Mouse (Mus musculus): ENCODE results near the gene Myo18b.

The Myo18b gene

DNA sequence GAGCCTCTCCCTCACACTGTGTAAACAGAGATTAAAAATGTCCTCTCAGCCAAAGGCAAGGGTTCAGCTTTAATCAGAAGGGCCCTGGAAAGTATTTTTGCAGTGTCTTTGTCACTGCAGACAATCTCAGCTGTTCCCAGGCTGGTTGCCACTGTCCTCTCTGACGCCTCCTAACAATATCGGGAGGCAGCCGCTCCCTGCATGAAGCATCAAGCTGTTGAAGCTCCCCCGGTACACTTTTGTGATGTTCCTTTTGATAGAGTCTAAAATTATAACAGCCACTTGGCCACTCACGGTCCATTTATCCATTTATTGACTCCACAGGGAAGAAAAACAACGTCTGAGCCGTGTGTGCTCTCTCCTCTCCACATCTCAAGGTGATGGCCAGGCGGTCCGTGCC is 153.0 kb downstream of the Myo18b start:
- DNase-seq = no peak

DNA sequence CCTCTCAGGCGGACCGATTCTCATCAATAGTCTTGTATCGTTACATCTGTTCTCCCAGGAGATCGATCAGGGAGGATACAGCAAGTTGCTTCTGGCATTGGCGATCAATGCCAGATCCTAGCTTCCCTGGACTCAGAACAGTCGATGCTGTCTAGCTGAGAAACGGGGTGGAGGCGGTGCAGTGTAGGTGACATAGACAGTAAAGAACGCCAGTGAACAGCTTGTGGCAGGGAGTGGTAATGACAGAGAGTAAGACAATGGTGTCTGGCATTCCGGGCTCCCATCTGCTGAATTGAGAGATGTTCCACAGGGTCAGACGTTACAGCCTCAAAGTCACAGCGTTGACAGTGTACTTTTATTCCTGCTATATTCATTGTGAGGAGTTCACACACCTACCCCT is 155.5 kb downstream of the Myo18b start:
- DNase-seq = no peak

DNA sequence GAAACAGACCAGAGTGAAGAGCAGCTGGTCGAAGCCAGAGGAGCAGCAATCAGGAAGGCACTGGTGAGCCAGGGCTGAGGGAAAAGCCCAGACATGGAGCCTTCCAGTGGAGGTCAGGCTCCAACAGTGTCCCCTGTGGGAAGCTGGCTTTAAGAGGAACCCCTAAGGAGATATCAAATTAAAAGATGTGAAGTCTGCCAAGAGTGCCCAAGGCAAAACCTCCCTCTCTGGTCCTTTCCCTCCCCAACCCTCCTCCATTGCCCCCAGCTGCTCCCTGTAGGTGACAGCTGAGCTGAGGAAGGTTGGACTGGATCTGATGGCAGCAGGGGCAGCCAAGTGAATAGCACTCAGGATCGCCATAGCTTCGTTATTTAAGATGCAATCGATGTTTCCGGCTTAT is 161.1 kb downstream of the Myo18b start:
- DNase-seq = no peak

DNA sequence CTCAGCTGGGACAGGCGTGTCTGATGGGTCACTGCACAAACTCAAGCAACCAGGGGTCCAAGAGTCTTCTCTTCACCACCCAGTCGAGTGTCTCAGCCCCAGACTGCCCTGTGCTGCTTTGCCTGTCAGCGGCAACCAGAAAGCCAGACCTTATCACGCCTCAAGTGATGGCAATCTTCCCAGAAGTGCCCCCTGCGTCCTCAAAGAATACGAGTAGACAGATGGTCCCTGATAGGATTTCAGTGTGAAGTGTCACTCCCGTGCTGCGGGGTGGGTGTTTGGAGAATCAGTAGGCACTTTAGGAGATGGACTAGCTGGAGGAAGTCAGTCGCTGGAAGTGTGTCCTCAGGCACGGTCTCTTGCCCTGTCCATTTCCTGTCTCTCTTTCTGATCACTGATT is 165.6 kb downstream of the Myo18b start:
- no peak for DNase-seq

DNA sequence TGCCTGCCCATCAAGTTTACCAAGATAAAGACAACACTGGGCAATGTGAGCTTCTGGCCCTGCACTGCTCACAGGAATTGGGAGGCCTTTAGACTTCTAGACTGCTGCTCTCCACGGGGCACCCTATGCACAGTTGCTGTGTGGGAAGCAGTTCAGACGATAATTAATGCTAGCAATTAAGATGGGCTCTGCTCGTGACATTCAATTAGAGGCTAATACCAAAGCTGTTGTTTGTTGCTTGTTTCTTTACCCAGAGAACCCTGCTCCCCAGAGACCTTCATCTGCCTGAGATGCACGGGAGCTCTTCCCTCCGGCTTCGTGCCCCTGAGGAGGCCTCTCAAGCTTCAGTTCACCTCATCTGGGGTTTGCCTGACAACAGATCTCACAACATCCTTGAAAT is 167.7 kb downstream of the Myo18b start:
- no peak for DNase-seq

DNA sequence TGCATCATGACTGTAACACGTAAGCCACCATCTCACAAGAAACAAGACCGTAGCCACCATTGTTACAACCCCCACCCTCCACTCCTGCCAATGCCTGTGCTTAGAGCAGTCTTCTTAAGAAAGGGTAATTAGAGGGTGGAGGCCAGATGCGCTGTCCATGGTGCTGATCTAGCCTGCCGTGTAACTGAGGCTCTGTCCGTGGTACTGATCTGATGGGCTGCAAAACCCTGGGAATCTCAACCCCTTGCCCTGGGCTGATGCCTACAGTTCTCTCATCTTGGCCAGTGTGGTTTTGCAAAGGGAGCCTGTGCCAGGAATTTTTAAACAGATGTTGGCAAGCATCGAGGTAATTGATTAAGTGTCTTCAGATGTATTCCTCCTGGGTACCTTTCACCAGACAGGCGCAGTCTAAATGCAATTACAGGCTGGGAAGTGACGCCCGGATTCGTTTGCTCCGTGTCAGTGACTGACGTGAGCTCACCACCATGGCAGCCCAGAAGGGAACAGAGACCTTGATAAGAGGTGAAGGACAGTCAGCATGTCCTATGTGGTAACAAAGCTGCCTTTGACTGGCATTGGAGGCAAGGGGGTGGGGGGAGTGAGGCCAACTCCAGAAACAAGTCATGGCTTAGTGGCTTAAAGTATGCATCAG is 177.4 kb downstream of the Myo18b start:
- peak; percentile 25 to 68 for DNase-seq

DNA sequence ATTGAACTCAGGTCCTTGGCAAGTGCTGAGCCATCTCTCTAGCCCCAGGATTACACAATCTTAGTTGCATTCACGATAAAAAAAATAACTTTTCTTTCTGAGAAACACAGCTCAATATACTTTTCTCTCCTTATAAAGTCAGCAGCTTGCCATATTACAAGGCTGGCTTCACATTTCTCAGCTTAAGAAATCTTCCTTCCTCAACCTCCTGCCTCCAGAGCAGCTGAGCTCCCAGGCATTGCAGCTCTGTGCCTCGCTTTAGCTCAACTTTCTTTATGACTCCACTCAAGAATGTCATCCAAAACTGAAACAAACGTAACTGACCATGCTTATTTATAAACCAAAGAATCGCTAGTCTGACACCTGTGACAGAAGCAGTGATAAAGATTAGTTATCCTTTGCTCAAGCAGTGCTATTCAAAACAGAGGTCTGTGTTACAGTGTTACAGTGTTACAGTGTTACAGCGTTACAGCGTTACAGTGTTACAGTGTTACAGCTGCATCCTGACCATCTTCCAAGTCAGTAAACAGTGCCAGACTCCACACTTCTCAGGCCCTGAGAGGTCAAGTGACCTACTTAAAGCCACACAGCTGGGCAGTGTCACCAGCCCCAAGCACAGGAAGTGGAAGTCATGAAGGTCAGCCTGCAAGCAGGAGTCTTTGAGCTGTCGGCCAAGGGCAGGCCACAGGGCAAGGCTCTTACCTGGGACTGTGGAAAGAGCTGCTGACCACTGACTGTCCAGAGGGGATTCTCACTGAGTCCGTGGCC is 181.3 kb downstream of the Myo18b start:
- no peak for DNase-seq

DNA sequence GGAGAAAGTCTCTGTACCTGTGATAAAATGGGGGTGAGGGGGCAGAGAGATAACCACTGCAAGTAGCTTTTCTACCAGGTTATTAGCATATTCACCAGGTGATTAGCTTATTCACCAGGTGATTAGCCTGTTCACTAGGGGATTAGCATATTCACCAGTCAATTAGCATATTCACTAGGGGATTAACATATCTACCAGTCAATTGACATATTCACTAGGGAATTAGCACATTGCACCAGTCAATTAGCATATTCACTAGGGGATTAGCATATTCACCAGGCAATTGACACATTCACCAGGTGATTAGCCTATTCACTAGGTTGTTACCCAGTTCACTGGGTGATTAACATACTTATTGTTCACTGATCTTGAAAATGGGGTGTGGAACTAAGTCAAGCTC is 186.3 kb downstream of the Myo18b start:
- DNase-seq = no peak

DNA sequence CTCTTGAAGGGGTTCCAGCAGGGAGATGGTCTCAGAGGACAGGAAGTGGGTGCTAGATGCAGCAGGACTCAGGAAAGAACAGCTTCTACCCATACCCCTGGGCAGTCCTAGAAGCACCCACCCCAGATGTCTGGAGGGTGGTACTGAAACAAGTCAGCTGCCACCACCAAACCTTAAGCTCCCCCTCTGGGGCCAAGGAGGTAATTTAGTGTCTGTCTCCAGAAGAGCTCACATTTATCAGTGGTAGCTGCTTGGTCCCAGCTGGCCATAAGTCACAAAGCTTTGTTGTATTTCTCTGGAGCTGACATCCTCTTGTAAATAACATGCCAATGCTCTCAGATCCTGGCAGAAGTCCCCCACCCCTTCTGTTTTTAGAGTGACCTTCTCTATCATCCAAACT is 187.7 kb downstream of the Myo18b start:
- DNase-seq = no peak

DNA sequence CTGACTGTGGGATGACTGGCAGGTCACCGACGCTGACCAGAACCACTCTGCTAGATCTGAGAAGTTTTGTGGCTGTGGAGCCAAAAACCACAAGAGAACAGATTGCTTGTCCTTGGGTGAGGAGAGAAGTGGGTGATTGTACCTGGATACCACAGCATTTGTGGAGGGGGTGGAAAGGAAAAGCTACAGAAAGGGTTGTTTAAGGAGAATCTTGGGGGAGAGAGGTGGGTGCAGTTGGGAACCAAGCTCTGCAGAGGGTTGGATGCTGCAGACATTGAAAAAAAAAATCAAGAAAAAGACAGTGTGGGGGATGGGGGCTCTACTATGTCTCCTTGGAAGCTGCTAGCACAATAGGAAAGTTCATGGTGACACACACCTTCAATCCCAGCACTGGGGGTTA is 188.7 kb downstream of the Myo18b start:
- no peak for DNase-seq

DNA sequence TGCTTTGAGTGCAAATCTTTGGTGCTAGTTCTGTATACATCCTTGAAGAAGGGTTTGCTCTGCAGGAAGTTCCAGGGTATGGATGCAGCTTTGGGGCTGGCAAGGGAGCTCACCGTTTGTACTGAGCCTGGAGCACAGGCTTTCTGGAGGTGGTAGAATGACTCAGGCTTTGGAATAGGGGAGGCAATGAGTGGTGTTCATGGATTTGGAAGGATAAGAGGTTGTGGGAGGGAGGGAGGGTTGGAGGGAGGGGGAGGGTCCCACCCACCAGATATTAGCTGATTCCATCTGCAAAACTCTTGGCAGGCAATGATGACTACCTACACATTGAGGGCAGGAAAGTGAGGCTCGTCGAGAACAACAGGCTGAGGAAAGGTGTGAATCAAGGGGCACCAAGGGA is 195.4 kb downstream of the Myo18b start:
- DNase-seq = no peak

DNA sequence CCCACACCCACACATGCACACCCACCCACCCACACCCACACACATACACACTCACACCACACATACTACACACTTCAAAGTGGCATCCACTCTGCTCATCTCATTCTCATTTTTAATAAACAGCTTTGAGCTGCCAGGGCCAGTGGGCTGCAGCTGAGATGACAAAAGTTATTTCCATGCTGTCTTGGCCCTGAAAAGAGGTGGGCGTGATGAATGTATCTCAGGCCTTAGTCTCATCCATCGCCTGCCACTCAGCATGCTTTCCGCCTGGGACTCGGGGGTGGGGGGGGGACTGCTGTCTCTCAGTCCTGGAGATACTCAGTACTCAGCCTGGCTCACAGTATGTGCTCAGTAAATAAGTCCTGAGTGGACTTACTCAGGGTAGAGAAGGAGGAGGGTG is 199.5 kb downstream of the Myo18b start:
- DNase-seq = no peak

DNA sequence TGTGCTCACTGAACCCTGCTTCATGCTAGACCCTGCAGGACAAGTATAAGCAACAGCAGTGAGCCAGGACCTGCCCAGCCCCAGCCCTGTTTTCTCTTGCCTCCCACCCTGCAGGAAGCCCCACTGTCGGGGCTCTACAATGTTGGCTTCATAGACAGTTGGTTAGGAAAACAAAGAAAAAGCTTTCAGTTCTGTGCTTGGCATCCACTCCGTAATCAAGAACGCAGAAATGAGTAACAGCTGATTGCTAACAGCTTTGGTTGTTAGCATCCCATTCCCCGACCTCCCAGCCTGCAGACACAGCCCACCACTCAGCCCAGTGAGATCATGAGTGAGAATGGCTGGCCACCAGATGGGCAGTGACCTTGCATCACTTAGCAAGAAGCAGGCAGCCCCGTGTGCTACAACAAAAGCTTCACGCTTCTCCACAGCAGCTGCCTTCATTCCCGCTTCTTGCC is 200.9 kb downstream of the Myo18b start:
- no peak for DNase-seq

DNA sequence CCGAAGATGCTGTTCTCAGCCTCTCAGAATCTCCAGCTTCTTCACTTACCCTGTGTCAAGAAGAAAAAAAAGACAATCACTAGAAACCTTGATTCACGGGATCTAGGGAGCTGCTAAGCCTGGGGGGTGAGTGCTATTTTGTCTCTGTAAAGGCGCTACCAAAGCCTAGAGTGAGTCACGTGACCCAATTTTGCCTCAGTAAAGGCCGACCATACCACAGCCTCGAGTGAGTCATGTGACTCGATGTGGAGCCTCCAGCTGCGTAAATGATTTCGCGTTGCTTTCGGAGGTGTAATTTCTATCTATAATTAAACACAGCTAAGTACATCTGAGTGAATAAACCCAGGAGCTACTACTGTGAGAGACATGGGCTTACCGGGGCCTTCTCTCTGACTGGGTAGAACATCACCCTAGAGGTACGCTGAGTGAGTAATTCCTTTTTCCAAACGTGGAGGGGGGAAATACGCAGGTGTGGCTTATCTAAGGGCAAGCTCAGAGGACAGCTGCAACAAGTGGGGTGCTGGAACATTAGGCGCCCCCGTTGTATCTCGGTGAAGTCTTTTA is 202.8 kb downstream of the Myo18b start:
- no peak for DNase-seq

DNA sequence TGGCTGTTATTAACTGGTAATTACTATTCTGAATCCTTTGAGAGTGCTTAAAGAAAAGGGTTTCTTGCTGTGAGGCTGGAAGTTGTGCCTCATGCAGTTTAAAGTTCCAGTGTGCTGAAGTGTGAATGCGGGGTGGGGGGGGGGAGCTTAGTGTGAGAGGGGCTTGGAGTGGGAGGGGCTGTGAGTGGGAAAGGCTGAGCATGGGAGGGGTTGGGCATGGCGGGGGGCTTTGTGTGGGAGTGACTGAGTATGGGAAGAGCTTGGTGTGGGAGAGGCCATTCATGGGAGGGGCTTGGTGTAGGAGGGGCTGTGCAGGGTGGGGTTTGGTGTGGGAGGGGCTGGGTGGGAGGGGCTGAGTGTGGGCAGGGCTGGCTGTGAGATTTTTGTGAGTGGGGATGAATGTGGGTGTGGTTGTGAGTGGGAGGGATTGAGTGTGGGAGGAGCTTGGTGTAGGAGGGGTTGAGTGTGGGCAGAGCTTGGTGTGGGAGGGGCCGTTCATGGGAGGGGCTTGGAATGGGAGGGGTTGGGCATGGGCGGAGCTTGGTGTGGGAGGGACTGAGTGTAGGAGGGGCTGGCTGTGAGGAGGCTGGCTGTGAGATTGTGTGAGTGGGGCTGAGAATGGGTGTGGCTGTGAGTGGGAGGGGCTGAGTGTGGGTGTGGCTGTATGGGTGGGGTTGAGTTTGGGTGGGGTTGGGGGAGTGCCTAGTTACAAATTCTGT is 208.9 kb downstream of the Myo18b start:
- DNase-seq = no peak

DNA sequence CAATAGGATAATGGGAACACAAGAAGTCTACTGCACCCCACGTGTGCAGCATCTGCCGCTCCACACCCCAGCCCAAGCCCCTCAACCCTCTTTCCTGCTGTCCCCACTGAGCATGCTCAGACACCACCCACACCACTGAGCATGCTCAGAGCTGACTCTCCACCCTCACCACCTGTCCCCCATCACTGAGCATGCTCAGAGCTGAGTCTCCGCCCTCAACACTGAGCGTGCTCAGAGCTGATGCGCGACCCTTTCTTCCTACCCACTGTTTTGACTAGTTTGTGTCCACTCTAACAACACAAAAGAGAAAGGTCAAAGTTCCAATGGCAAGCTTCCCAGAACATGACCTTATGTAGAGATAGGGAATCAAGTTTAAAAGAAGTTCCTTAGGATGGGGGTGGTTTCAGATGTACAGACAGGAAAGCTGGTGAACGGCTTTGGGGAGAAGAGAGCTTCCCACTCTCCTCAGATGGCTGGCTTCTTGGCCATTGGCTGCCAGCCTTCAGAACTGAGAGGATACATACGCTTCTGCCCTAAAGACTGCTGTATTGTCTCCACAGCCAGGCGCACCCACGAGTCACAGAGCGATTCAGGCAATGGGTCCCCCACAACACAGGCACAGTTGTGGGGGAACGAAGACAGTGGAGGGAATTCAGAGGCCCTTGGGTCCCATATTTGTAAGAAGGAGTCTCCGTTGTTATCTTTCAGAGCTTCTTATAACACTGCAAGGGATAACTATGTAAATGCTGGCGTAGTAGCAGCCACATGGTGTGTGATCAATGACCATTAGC is 209.7 kb downstream of the Myo18b start:
- no peak for DNase-seq

DNA sequence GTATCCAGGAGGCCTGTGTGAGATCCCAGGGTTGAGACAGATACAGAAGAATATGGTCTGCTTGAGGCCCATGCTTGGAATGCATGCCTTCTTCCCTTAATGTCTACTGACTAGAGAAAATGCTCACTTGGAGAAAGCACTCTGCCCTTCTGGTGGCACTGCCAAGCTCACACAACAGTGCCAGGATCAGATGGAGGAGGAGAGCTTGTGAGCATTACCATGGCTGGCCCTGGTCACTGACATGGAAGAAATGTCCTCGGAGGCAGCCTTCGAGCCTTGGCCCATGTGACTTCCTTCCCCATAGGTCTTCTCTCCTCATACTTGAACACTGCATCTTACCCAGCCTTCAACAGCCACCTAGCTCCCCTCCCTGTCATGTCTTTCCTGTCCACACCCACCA is 216.9 kb downstream of the Myo18b start:
- no peak for DNase-seq

DNA sequence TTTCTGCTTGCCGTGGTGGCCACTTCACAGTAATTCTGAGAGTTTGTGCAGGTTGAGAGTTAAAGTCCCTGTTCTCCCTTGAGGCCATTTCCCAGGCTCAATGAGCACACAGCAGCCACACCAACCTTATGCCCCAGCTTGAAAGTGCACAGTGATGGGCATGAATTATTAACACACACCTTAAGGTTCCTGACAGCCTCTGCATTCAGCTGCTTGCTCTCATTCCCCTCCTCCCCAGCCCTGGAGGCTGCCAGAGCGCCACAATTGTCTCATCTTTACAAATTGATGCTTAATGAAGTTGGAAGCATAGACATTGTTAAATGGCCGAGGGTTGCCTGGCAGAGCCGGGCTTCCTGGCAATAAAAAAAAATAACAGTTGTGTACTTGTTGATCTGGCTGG is 218.0 kb downstream of the Myo18b start:
- DNase-seq = no peak

DNA sequence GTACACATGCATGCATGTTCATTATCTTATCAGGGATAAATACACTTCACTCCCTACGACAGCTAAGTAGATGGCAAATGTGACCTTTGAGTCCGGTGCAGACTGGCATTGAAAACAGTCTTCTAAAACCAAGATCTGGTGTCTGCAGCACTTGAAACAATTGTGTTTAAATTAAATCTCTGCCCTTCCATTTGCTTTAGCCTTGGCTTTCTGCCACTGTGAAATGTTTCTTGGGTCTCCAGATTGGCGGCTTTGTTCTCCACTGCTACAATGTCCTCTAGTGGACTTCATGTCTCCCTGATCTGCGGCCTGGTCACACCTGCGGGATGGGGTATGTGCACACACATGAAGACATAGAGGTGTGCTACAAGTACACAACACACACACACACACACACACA is 221.4 kb downstream of the Myo18b start:
- DNase-seq = no peak

DNA sequence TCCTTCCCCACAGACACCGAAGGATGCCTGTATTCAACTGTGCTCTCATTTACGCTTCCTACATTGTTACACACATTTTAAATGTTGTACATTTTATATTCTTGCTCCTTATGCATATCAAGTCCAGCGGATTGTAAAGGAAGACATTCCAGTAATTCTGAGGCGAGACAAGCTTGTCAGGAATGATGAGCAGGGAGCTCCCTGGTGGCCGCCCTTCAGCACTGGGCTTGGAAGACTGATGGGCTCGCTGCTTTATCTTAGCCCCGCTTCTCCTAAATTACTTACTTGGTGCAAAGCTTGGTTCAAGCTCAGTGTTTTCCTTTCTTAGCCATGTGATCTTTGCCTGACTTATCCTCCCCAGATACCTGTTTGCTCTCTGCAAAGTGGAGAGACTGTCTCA is 223.7 kb downstream of the Myo18b start:
- DNase-seq = no peak

DNA sequence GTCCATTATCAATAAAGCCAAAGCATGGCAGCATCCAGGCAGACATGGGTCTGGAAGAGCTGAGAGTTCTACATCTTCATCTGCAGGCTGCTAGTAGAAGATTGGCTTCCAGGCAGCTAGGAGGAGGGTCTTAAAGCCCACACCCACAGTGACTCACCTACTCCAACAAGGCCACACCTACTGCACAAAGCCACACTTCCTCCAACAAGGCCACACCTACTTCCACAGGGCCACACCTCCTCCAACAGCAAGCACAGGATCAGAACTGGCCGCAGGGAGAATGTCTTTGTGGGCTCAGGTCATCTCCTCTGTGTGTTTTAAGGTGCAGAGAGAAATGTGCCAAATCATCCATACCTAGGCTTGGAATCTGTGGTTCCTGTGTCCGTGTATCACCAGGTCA is 224.2 kb downstream of the Myo18b start:
- DNase-seq = no peak

DNA sequence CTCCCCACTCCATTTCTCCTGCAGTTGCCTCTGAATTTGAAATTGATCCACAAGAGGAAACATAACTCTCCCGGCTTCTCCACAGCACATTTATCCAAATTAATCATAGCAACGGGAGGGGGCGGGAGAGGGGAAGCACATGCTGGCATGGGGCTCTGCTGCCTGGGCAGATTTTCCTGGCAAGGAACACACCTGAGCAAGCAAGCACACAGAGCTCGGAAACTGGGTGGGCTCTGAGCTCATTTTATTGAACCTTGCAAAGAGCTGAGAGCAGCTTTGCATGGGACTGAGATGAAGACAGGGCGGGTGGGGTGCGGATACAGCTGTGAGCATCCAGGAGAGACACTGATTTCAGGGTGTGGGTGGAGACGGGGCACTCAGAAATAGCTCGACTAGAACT is 229.0 kb downstream of the Myo18b start:
- DNase-seq = no peak

DNA sequence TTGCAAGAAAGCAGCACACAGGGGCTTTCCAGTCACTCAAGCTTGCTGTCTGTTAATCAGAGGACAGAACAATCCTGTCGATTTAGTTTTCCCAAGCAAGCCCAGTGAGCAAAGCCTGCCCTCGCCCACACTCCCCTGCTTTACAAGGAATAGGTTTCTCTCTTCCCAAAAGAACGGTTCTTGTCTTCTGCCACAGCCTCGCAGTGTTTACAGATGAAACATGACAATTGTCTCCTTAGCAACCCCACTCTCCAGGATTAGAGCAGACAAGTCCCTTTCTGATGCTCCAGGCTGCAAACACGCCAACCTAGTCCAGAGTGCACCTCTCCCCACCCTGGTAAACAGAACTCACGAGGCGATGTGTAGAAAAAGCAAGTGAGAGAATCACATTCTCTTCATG is 230.5 kb downstream of the Myo18b start:
- DNase-seq = no peak
